Mouse (Mus musculus): ENCODE measurements around the gene Gm20388. TPM values are rescaled to one million over a fixed set of nuclear protein-coding genes. Genes with fewer than 3 reads are reported as not detected.

The Gm20388 gene
- total RNA-seq, 2 experiments from 2014 or later: 10.3 to 10.6 TPM

- intact Hi-C loops (cut with DNase I): loop anchor here (2.0 kb wide), 1 partner anchor 40 kb away; no protein-coding TSS in a partner anchor
- peak; percentile 74 to 85 for DNase-seq (ENCODE audit: low spot score in 2 of 2)
Observed at GRCm38 (mm10) chr8:123361082-123361739, 3450.6 kb downstream of the Gm20388 start.

GRCm38 (mm10) chr8:123373403-123374238 lies 3463.0 kb downstream of the Gm20388 start, which contains the start of gene Tcf25:
Tcf25 (plus strand) TSS chr8:123373753.
- intact Hi-C loops (cut with DNase I): no loop called here
- peak; percentile 97 to 98 for DNase-seq (ENCODE audit: low spot score in 2 of 2)

- intact Hi-C loops (cut with DNase I): no loop called here
- peak; percentile 92 to 93 for DNase-seq (ENCODE audit: low spot score in 2 of 2)
Observed at GRCm38 (mm10) chr8:123374239-123374578, 3463.6 kb downstream of the Gm20388 start.

- intact Hi-C loops (cut with DNase I): no loop called here
- DNase-seq (ENCODE audit: low spot score in 2 of 2): no peak
Observed at GRCm38 (mm10) chr8:123375701-123376100, 3465.1 kb downstream of the Gm20388 start.

- intact Hi-C loops (cut with DNase I): no loop called here
- DNase-seq (ENCODE audit: low spot score in 2 of 2): no peak
Observed at GRCm38 (mm10) chr8:123376106-123376505, 3465.5 kb downstream of the Gm20388 start.

- intact Hi-C loops (cut with DNase I): no loop called here
- DNase-seq (ENCODE audit: low spot score in 2 of 2): no peak
Observed at GRCm38 (mm10) chr8:123381711-123382110, 3471.1 kb downstream of the Gm20388 start.

GRCm38 (mm10) chr8:123382516-123382915 lies 3471.9 kb downstream of the Gm20388 start:
- DNase-seq (ENCODE audit: low spot score in 2 of 2): no peak
- intact Hi-C loops (cut with DNase I): no loop called here

GRCm38 (mm10) chr8:123384883-123385540 lies 3474.4 kb downstream of the Gm20388 start:
- intact Hi-C loops (cut with DNase I): no loop called here
- DNase-seq (ENCODE audit: low spot score in 2 of 2): no peak

GRCm38 (mm10) chr8:123387041-123387440 lies 3476.4 kb downstream of the Gm20388 start:
- intact Hi-C loops (cut with DNase I): no loop called here
- no peak for DNase-seq (ENCODE audit: low spot score in 2 of 2)

- DNase-seq (ENCODE audit: low spot score in 2 of 2): no peak
- intact Hi-C loops (cut with DNase I): no loop called here
Observed at GRCm38 (mm10) chr8:123387801-123388200, 3477.2 kb downstream of the Gm20388 start.

GRCm38 (mm10) chr8:123389026-123389425 lies 3478.4 kb downstream of the Gm20388 start:
- no peak for DNase-seq (ENCODE audit: low spot score in 2 of 2)
- intact Hi-C loops (cut with DNase I): no loop called here

GRCm38 (mm10) chr8:123398308-123398707 lies 3487.7 kb downstream of the Gm20388 start:
- intact Hi-C loops (cut with DNase I): no loop called here
- DNase-seq (ENCODE audit: low spot score in 2 of 2): no peak

- intact Hi-C loops (cut with DNase I): no loop called here
- no peak for DNase-seq (ENCODE audit: low spot score in 2 of 2)
Observed at GRCm38 (mm10) chr8:123401936-123402335, 3491.3 kb downstream of the Gm20388 start.

- intact Hi-C loops (cut with DNase I): no loop called here
- no peak for DNase-seq (ENCODE audit: low spot score in 2 of 2)
Observed at GRCm38 (mm10) chr8:123402730-123403326, 3492.2 kb downstream of the Gm20388 start.

- intact Hi-C loops (cut with DNase I): no loop called here
- no peak for DNase-seq (ENCODE audit: low spot score in 2 of 2)
Observed at GRCm38 (mm10) chr8:123404521-123404920, 3493.9 kb downstream of the Gm20388 start.

- intact Hi-C loops (cut with DNase I): no loop called here
- DNase-seq (ENCODE audit: low spot score in 2 of 2): peak in 1 of 2 experiments; percentile 65
Observed at GRCm38 (mm10) chr8:123406786-123407185, 3496.1 kb downstream of the Gm20388 start, which contains the start of gene Mc1r. Mc1r (plus strand) TSS chr8:123407107.

- intact Hi-C loops (cut with DNase I): no loop called here
Observed at GRCm38 (mm10) chr8:123407612-123408011, 3497.0 kb downstream of the Gm20388 start.

GRCm38 (mm10) chr8:123408586-123409544 lies 3498.2 kb downstream of the Gm20388 start:
- intact Hi-C loops (cut with DNase I): no loop called here

More at GRCm38 (mm10) chr8:123407612-123408011, 3497.0 kb downstream of the Gm20388 start:
- DNase-seq (ENCODE audit: low spot score in 2 of 2): no peak

More at GRCm38 (mm10) chr8:123408586-123409544, 3498.2 kb downstream of the Gm20388 start:
- DNase-seq (ENCODE audit: low spot score in 2 of 2): no peak
